Mouse (Mus musculus) limb, embryonic 13.5 days (tissue): ENCODE results near the gene Mcrip2. TPM values are rescaled to one million over a fixed set of nuclear protein-coding genes. Genes with fewer than 3 reads are reported as not detected.

ENCODE experiments used
- ATAC-seq: fragments of 200-750 bp; cut with Nextera tagmentation; 2 replicates; pipeline ENCODE4 v1.8.0; 2017; ENCODE audit warnings: low read depth, moderate number of reproducible peaks, moderate TSS enrichment; ENCODE audit not compliant: low FRiP score
- H3K27ac ChIP-seq: fragments of 300-500 bp; sonication (generic); 2 replicates; pipeline ENCODE4 v1.5.1; 2015; ENCODE audit warnings: inconsistent platforms, mild to moderate bottlenecking, moderate library complexity
- H3K27me3 ChIP-seq: fragments of 300-500 bp; sonication (generic); 2 replicates; pipeline ENCODE4 v1.6.1; 2015; ENCODE audit warnings: mild to moderate bottlenecking, inconsistent platforms
- H3K36me3 ChIP-seq: fragments of 300-500 bp; sonication (generic); 2 replicates; pipeline ENCODE4 v1.6.1; 2015; ENCODE audit warnings: inconsistent platforms, mild to moderate bottlenecking, moderate library complexity
- H3K4me1 ChIP-seq: fragments of 300-500 bp; sonication (generic); 2 replicates; pipeline ENCODE4 v1.6.1; 2015; ENCODE audit warnings: inconsistent platforms
- H3K4me2 ChIP-seq: fragments of 300-500 bp; sonication (generic); replicated peaks from 2 replicates; pipeline ENCODE4 v1.6.1; 2015; ENCODE audit warnings: inconsistent platforms, mild to moderate bottlenecking, moderate library complexity
- H3K4me3 ChIP-seq: fragments of 300-500 bp; sonication (generic); 2 replicates; pipeline ENCODE4 v1.5.1; 2015; ENCODE audit warnings: moderate library complexity, mild to moderate bottlenecking, inconsistent platforms
- H3K9ac ChIP-seq: fragments of 300-500 bp; sonication (generic); 2 replicates; pipeline ENCODE4 v1.6.1; 2015; ENCODE audit warnings: mild to moderate bottlenecking, inconsistent platforms
- H3K9me3 ChIP-seq: fragments of 300-500 bp; sonication (generic); 2 replicates; pipeline ENCODE4 v1.6.1; 2016; ENCODE audit warnings: inconsistent platforms
- WGBS: fragments of 180-500 bp; shearing (Covaris S2); methylation state at CpG from one replicate; pipeline ENCODE4 v1.1.7; 2015; 5-methylcytosine and 5-hydroxymethylcytosine counted together
- polyA plus RNA-seq: library from polyadenylated mRNA; unstranded; fragments of >200 nt; fragmentation: Nextera tagmentation; extraction: Ambion mirVana; gene quantifications from 2 replicates; pipeline ENCODE4 v1.2.1, GENCODE M21; 2015

Gene Mcrip2
- 9.8 and 12.2 TPM in 2 replicates for polyA plus RNA-seq

- H3K9me3 ChIP-seq = no peaks in the 10 kb centered on the region
- peak within 1 kb of the TSS; percentile 63; the same call in 1 of the 2 replicates for H3K27ac ChIP-seq
- H3K27me3 ChIP-seq = no peaks in the 10 kb centered on the region
- WGBS = 1% methylated on average over 23 of the region's 24 CpGs
- H3K9ac ChIP-seq = peak within 1 kb of the TSS; percentile 72
- H3K4me2 ChIP-seq = peak within 1 kb of the TSS; percentile 99
- no peaks in the 10 kb centered on the region for H3K36me3 ChIP-seq
- H3K4me1 ChIP-seq = peaks cover 15% of the 10 kb centered on the region
- ATAC-seq = peak; percentile 87
- peak within 1 kb of the TSS; percentile 82 for H3K4me3 ChIP-seq
Observed at GRCm38 (mm10) chr17:25868601-25869191, at the start of gene Mcrip2. TSS of gene Mcrip2 (minus strand) at chr17:25868764.

DNA sequence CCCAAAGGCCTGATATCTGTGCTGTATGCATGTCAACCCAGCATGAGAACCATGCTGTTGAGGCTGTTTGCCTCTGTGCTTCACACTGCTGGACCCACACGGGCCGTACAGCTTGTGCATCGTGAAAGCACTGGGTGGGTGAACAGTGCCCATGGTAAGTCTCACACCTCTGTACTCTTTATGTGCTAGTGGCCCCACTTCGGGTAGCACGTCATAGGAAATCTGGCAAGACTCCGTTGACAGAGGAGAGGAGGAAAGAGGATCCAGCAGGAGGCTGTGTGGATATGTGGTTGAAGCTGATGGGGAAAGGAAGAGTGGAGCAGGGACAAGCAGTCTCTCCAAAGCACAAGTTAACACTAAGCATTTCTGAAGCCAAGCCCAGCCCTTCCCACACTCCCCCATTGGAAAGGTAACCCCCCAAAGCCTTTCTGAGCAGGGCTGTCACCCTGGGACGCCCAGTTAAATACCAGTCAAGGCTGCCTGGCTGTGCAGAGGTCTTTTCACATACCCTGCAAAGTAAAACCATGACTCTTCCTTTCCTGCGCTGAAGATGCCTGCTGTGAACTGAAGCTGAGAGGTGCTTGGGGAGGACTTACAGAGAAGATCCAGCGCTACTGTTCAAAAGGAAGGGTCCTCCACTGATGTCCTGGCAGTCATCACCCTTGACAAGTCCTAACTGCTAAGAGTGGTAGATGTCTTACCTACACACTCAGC is 49.6 kb upstream of the Mcrip2 start:
- peaks cover 15% of the 10 kb centered on the region for H3K36me3 ChIP-seq
- H3K9ac ChIP-seq = peak overlapping the region; percentile 92
- no peaks in the 10 kb centered on the region for H3K27me3 ChIP-seq
- no peak overlapping the region for H3K27ac ChIP-seq
- peaks cover 20% of the 10 kb centered on the region for H3K4me1 ChIP-seq
- 80% methylated on average over 9 of the region's 9 CpGs for WGBS
- H3K9me3 ChIP-seq = no peaks in the 10 kb centered on the region
- no peak for ATAC-seq
- H3K4me3 ChIP-seq = peak overlapping the region; percentile 97
- H3K4me2 ChIP-seq = peak overlapping the region; percentile 95

DNA sequence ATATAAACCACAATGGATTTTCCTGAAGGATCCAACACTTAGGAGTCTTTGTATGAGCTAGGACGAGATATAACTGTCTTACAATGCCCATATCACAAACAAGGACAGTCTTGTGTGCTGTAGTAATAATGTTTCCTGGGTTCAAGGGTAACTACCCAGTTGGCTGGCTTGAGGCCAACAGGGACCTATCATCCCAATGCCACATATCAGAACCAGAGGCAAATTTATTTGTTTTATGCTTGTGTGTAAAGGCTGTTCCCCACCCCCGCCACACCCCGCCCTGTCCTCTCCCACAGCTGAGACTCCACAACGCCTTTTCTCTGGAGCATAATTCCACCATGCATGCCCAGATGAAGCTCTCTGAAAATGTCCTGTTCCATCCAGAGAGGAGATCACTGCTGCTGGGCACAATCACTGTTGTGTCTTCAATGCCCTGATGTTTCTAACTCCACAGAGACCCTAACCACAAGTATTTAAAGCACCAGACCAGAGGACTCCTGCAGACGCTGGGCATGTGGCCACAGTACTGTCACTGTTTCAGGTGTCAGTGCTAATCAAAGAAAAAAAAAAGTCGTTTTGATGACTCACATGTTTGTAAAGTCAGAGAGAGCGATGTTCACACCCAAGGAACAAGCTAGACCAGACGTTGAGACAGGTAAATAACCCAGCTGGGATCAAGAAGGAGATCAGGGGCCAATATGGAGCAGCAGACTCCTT is 48.5 kb upstream of the Mcrip2 start:
- Histone ChIP-seq H3K9ac (peak overlapping the region; percentile 92; the same call in 1 of the 2 replicates), H3K4me3 (no peak overlapping the region)
- 83% methylated on average over 8 of the region's 8 CpGs for WGBS

GRCm38 (mm10) chr17:25914295-25914694 is 45.7 kb upstream of the Mcrip2 start:
- H3K9me3 ChIP-seq = no peaks in the 10 kb centered on the region
- H3K27me3 ChIP-seq = no peaks in the 10 kb centered on the region
- H3K4me2 ChIP-seq = no peak overlapping the region
- H3K27ac ChIP-seq = no peak overlapping the region
- no peak overlapping the region for H3K9ac ChIP-seq
- H3K4me3 ChIP-seq = no peak overlapping the region
- peaks cover 15% of the 10 kb centered on the region for H3K36me3 ChIP-seq
- peaks cover 14% of the 10 kb centered on the region for H3K4me1 ChIP-seq
- ATAC-seq = no peak
- WGBS = 89% methylated on average over 4 of the region's 4 CpGs

More for the DNA sequence above, 48.5 kb upstream of the Mcrip2 start:
- peaks cover 15% of the 10 kb centered on the region for H3K36me3 ChIP-seq
- H3K27me3 ChIP-seq = no peaks in the 10 kb centered on the region
- no peak overlapping the region for H3K27ac ChIP-seq
- ATAC-seq = no peak
- H3K9me3 ChIP-seq = no peaks in the 10 kb centered on the region
- no peak overlapping the region for H3K4me2 ChIP-seq
- peaks cover 20% of the 10 kb centered on the region for H3K4me1 ChIP-seq

- H3K4me3 ChIP-seq = no peak overlapping the region
- no peak overlapping the region for H3K9ac ChIP-seq
- H3K4me1 ChIP-seq = peaks cover 14% of the 10 kb centered on the region
- no peak overlapping the region for H3K27ac ChIP-seq
- no peak for ATAC-seq
- H3K27me3 ChIP-seq = no peaks in the 10 kb centered on the region
- H3K4me2 ChIP-seq = no peak overlapping the region
- 86% methylated on average over 1 of the region's 1 CpGs for WGBS
- peaks cover 15% of the 10 kb centered on the region for H3K36me3 ChIP-seq
- H3K9me3 ChIP-seq = no peaks in the 10 kb centered on the region
Observed at GRCm38 (mm10) chr17:25913877-25914275, 45.3 kb upstream of the Mcrip2 start.

GRCm38 (mm10) chr17:25913186-25913876 is 44.8 kb upstream of the Mcrip2 start:
- ATAC-seq = no peak
- no peak overlapping the region for H3K4me3 ChIP-seq
- H3K4me2 ChIP-seq = no peak overlapping the region
- H3K9me3 ChIP-seq = no peaks in the 10 kb centered on the region
- no peaks in the 10 kb centered on the region for H3K27me3 ChIP-seq
- peaks cover 15% of the 10 kb centered on the region for H3K36me3 ChIP-seq
- H3K4me1 ChIP-seq = peaks cover 8% of the 10 kb centered on the region
- no peak overlapping the region for H3K9ac ChIP-seq
- no peak overlapping the region for H3K27ac ChIP-seq
- WGBS = 85% methylated on average over 14 of the region's 14 CpGs

DNA sequence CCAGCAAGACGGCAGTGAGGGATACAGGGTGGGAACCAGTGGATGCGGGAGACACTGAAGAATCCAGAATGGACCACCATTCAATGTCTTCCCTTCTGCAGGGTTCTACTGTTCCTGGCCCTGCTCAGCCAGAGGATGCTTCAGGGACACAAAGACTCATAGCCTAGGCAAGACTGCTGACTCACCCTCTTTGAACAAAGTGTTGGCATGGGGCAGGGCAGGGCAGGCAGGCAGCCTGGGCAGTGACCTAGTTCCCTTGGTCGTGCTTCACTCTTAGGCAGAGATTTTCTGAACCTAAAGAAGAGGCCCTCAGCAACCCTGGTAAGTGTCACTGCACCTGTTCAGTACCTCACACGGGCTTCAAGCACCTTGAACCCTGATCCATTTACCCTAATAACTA is 43.3 kb upstream of the Mcrip2 start:
- 93% methylated on average over 4 of the region's 4 CpGs for WGBS
- Histone ChIP-seq H3K4me1 (no peaks in the 10 kb centered on the region), H3K27me3 (no peaks in the 10 kb centered on the region), H3K4me2 (no peak overlapping the region), H3K36me3 (peaks cover 11% of the 10 kb centered on the region), H3K9me3 (no peaks in the 10 kb centered on the region), H3K4me3 (no peak overlapping the region), H3K27ac (no peak overlapping the region), H3K9ac (no peak overlapping the region)
- ATAC-seq = no peak

DNA sequence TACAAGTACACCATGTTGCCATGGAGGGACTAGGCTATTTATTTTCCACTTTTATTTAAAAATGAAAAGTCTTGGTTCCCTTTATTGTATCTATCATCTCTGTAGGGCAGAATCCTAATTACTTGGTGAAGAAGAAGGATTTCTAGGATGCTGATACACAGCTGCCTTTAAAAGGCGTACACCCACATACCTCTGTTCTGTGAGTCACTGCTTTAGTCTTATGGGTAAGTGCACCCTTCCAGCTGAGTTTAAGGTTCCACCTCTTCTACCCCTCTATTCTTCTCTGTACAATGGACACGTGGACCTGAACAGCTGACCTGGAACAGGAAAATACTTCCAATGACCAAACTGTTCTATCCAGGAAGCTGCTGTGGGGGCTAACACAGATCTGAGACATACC is 39.1 kb upstream of the Mcrip2 start:
- Histone ChIP-seq H3K4me3 (no peak overlapping the region), H3K9ac (no peak overlapping the region), H3K36me3 (peaks cover 5% of the 10 kb centered on the region), H3K4me1 (no peaks in the 10 kb centered on the region), H3K4me2 (no peak overlapping the region), H3K27me3 (no peaks in the 10 kb centered on the region), H3K27ac (no peak overlapping the region), H3K9me3 (no peaks in the 10 kb centered on the region)
- 90% methylated on average over 2 of the region's 2 CpGs for WGBS
- ATAC-seq = no peak

DNA sequence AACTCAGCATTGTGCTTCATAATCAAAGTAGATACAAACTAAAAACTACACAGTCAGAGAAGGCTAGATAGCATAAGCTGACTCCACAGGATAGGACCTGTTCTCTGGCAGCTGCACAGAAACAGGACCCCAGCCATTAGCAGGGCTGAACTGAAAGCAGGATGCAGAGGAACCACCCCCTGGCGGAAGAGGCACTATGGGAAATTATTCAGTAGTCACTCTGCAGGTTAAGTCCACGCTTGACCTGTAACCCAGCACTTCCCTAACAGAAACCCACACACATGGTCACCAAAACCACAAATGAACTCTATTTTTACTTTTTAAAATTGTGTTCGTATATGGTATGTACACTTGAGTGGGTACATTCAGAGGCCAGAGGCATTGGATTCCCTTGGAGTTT is 34.5 kb upstream of the Mcrip2 start:
- 82% methylated on average over 3 of the region's 3 CpGs for WGBS
- no peak for ATAC-seq
- H3K9me3 ChIP-seq = no peaks in the 10 kb centered on the region
- H3K27me3 ChIP-seq = no peaks in the 10 kb centered on the region
- H3K4me2 ChIP-seq = no peak overlapping the region
- H3K36me3 ChIP-seq = peaks cover 22% of the 10 kb centered on the region
- H3K9ac ChIP-seq = no peak overlapping the region
- no peak overlapping the region for H3K27ac ChIP-seq
- H3K4me1 ChIP-seq = no peaks in the 10 kb centered on the region
- no peak overlapping the region for H3K4me3 ChIP-seq

GRCm38 (mm10) chr17:25900193-25900592 is 31.6 kb upstream of the Mcrip2 start:
- Histone ChIP-seq H3K4me1 (no peaks in the 10 kb centered on the region), H3K36me3 (peaks cover 18% of the 10 kb centered on the region), H3K4me2 (no peak overlapping the region), H3K4me3 (no peak overlapping the region), H3K27ac (no peak overlapping the region), H3K9ac (no peak overlapping the region), H3K27me3 (no peaks in the 10 kb centered on the region), H3K9me3 (no peaks in the 10 kb centered on the region)
- WGBS = 100% methylated on average over 1 of the region's 1 CpGs
- ATAC-seq = no peak

DNA sequence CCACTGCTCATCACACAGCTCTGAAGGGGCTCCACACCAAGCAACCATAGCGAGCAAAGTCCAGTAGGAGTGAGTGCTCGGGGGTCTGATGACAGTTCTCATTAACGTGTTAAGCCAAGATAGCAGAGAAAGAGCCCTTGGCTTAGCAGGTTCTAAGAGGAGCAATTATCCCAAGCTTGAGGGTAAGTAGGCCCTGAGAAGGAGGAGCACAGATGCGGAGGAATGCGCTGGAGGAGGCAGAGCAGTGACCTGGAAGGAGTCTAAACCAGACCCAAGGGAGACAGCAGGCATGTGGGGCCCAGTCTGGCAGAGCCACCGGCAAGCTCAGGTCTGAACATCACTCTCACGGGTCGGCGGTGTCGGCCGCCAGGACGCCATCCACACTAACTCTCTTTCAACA is 27.3 kb upstream of the Mcrip2 start:
- no peaks in the 10 kb centered on the region for H3K4me1 ChIP-seq
- ATAC-seq = no peak
- no peak overlapping the region for H3K9ac ChIP-seq
- WGBS = 69% methylated on average over 12 of the region's 12 CpGs
- no peaks in the 10 kb centered on the region for H3K9me3 ChIP-seq
- no peak overlapping the region for H3K27ac ChIP-seq
- no peaks in the 10 kb centered on the region for H3K27me3 ChIP-seq
- H3K4me3 ChIP-seq = no peak overlapping the region
- no peak overlapping the region for H3K4me2 ChIP-seq
- peaks cover 15% of the 10 kb centered on the region for H3K36me3 ChIP-seq

- H3K27ac ChIP-seq = no peak overlapping the region
- 41% methylated on average over 2 of the region's 2 CpGs for WGBS
- peaks cover 14% of the 10 kb centered on the region for H3K36me3 ChIP-seq
- ATAC-seq = no peak
- H3K4me2 ChIP-seq = no peak overlapping the region
- H3K9me3 ChIP-seq = no peaks in the 10 kb centered on the region
- H3K4me3 ChIP-seq = no peak overlapping the region
- no peaks in the 10 kb centered on the region for H3K27me3 ChIP-seq
- no peak overlapping the region for H3K9ac ChIP-seq
- H3K4me1 ChIP-seq = no peaks in the 10 kb centered on the region
Observed at GRCm38 (mm10) chr17:25895415-25895814, 26.9 kb upstream of the Mcrip2 start.
